Mouse (Mus musculus) gastrocnemius, adult 8-10 months (tissue): ENCODE data around the gene Akap7. TPM values are rescaled to one million over a fixed set of nuclear protein-coding genes. Genes with fewer than 3 reads are reported as not detected.

ENCODE experiments used
- DNase-seq, 2 experiments: peaks; one replicate each; pipeline ENCODE4 v3.0.0; 2022; ENCODE audit warnings: low spot score in 2 of 2
- total RNA-seq, 4 experiments: library from RNA; stranded (reverse); gene quantifications; 2 replicates each; pipeline ENCODE4 v1.2.4; 2022

Gene Akap7
- total RNA-seq: 10 to 100 TPM; 12.8 to 19.5 (median 16.1) TPM

- no peak for DNase-seq
Measured at GRCm38 (mm10) chr10:25307770-25308169, at the start of gene Akap7. TSS of gene Akap7 (minus strand) at chr10:25307870.

- no peak for DNase-seq
Measured at GRCm38 (mm10) chr10:25354390-25354789, 46.7 kb upstream of the Akap7 start.

GRCm38 (mm10) chr10:25353941-25354340 lies 46.3 kb upstream of the Akap7 start:
- DNase-seq: no peak

- DNase-seq: no peak
Measured at GRCm38 (mm10) chr10:25342801-25343200, 35.1 kb upstream of the Akap7 start.

DNA sequence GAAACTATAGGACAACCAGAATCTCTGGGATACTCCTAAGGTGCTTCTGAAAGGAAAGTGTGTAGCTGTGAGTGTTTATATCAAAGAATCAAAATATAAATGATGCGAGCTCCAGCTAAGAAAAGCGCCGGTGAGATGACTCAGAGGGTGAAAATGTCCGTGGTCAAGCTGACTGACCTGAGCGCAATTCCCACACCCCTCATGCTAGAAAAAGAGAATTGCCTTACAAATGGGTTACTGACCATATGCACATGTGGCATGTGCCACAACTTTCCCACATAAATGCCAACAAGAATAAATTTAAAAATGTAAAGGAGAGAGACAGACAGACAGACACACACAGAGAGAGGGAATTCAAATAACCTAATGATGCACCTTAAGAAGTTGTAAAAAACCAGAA lies 33.0 kb upstream of the Akap7 start:
- no peak for DNase-seq

DNA sequence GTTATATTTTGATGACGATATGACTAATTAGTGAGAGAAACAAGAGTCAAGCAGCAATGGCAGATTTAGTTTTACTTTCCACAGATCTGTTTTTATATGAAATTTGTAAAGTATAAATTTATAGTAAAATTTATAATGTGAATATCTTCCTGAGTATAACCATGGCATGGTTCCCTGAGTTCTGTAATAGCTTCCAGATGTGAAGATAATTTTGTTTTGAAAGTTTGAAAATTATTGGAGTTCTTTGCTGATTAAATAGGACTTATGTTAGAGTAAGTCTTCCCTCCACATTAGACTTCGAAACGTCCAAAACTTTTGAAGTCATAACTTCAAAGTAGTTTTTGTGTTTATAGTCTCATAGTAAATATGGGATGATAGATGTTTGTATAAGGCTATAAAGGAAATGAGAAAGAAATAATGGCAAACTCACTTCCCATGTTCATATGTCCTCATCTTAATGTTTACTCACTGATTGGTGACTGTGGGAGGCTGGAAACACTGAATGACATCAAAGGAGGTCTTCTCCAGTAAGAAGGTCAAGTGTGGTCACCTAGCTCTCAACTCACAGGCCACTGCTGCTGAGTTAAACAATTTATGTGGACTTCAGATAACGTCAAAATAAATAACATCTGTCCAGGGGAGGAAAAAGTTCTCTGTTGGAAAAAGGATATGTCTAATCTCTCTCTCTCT lies 25.9 kb upstream of the Akap7 start:
- DNase-seq: no peak

- DNase-seq: no peak
Measured at GRCm38 (mm10) chr10:25331321-25332049, 23.8 kb upstream of the Akap7 start.

- DNase-seq: no peak
Measured at GRCm38 (mm10) chr10:25330094-25330493, 22.4 kb upstream of the Akap7 start.

GRCm38 (mm10) chr10:25327511-25327910 lies 19.8 kb upstream of the Akap7 start:
- DNase-seq: no peak

DNA sequence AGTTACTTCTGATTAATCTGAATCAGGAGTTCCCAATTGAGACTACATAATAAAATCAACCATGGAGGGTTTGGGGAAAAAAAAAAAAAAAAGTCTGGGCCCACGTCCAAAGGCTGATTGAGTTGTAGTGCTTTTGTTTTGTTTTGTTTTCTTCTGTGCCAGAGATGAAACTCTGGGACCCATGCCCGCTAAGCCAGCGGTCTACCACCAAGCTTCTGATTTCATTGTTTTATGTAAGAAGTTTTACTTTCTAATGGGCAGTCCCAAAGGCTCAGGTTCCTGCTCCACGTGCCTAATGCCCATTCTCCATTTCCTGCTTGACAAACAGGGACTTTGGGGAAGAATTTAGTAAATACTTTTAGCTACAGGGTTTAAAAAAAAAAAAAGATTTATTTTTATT lies 18.0 kb upstream of the Akap7 start:
- DNase-seq: peak in 1 of 2 experiments; percentile 13

- DNase-seq: no peak
Measured at GRCm38 (mm10) chr10:25321198-25321597, 13.5 kb upstream of the Akap7 start.

- no peak for DNase-seq
Measured at GRCm38 (mm10) chr10:25319531-25319930, 11.9 kb upstream of the Akap7 start.

- no peak for DNase-seq
Measured at GRCm38 (mm10) chr10:25318405-25318804, 10.7 kb upstream of the Akap7 start.

DNA sequence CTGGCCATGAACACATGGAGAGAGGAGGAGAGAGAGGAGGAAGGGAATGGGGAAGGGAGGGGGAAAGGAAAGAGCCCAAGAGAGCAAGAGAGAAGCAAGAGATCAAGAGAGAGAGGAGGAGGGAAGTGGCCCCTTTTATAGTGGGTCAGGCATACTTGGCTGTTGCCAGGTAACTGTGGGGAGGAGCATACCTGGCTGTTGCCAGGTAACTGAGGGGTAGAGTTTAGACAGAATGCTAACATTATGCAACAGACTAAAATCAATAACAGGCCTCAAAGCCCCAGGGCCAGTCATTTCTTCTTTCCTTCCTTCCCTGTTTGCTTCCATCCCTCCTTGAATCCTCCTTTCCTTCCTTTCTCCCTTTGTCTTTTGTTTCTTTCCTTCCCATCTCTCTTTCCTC lies 10.0 kb upstream of the Akap7 start:
- DNase-seq: no peak

DNA sequence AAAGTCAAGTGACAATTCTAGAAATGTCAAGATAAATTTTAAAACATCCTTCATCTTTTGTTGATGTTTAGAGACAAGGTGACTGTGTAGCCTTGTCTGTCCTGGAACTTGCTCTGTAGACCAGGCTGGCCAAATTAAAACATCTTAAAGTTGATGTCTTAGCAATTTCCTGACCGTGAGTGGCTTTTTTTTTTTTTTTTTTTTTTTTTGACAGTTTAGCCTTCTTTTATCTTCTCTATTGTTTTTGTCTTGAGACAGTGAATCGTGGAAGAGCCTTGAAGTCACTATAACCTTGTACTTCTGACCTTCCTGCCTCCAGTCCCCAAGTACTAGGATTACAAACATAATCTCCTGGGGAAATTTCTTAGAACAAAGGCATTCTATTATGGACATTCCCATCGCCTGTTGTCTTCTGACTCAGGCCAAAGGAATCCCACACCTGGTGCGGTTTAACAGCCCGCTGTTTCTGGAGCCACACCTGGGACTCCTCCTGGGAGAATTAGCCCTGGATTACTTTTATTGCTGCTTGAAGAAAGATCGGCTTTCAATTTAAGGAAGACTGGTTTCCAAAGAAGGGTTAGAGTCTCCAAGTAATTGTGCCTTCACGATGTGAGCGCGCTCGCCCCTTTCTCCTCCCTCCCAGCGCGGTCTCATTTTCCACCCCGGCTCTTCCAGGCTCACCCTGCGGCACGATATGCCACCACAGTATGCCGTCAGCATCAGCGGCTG lies 6.3 kb upstream of the Akap7 start:
- no peak for DNase-seq

DNA sequence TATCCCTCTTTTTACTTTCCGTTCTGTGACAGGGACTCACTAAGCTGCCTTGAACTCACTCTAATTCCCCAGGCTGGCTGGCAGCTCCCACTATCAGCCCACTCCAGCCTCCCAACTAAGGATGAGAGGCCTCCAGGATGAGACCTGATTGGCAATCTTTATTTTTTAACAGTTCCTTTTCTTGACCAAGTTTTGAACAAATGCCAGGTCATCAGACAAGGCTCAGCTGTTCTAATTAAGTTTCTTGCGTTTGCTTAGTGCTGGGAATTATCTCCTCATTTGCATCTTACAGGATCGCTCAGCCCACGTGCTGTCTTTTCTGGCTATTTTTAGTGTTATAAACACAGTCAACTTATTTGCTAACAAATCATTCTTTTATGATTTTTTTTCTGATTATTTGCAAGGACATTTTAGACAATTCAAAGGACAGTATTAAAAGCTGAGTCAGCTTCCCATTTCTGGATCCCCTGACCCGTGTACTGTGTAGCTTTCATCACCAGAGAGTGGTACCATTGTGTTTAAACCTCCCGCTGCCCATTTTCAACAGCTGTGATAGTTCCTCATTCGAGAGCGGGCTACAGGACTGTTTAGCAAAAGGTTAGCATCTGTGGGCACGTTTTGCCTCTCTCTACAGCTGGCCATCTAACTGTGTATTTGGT lies 4.0 kb upstream of the Akap7 start:
- no peak for DNase-seq

GRCm38 (mm10) chr10:25310736-25311135 lies 3.1 kb upstream of the Akap7 start:
- DNase-seq: no peak

- no peak for DNase-seq
Measured at GRCm38 (mm10) chr10:25309996-25310395, 2.3 kb upstream of the Akap7 start.

- no peak for DNase-seq
Measured at GRCm38 (mm10) chr10:25305146-25305545, 2.5 kb downstream of the Akap7 start.

DNA sequence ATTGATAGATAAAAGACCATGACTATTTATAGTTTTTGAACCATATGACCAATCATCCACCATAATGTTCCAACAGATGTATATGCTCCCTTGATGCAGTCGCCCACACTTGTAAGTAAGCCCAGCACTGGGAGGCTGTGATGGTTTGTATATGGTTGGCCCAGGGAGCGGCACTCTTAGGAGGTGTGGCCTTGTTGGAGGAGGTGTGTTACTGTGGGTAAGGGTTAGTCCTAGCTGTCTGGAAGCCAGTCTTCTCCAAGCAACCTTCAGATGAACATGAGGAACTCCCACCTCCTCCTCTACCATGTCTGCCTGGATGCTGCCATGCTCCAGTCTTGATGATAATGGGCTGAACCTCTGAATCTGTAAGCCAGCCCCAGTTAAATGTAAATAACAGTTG lies 3.1 kb downstream of the Akap7 start:
- DNase-seq: no peak

DNA sequence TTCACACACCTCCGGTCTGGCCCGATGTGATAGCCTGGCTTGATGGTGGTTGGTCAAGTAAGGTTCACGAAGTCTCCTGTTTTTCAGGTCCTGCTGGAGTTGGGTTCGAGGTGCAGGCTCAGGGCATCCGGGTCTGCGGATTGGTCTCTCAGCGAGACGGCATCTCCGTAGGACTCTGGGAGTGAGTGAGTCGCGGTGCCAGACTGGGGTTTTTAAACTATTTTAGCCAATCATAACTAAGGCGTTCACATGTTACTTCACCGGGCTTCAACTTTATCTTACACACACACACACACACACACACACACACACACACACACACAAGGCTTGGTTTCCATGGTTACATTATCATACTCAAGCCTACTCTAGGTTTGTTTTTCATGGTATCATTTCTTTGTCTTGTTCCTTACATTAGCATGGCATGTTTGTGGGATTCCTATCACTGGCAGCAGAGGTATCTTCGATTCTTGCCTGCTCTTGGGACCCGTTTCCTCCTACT lies 8.6 kb downstream of the Akap7 start:
- no peak for DNase-seq

GRCm38 (mm10) chr10:25298264-25298671 lies 9.4 kb downstream of the Akap7 start:
- no peak for DNase-seq
